Mouse (Mus musculus): ENCODE measurements around the gene Sf3b2.

DNA sequence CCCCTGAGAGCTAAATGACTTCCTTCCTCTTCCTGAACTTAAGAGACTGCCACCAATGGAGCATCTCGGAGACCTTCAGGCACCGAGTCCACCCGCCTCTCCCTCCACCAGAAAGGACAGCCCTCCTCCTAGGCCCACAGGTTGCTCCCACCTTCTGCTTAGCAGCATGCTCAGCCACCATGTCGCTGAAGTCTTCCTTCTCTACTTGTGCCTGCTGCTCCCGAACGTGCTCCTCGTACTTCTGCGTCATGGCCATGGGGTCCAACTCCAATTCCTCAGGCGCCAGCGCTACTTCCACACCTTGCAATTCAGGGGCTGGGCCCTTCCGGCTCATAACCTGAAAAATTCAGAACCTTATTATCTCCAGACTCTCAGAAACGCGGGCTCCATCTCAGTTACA lies 20.6 kb downstream of the Sf3b2 start:
- no peak for TF ChIP-seq CTCF (IDR thresholded peaks at IDR 0.05 in 2 of 3, conservative IDR thresholded peaks at IDR 0.05 in 1 of 3; ENCODE audit: control insufficient read depth in 1 of 3, insufficient read depth in 1 of 3, low read depth in 2 of 3, low read length in 3 of 3, poor library complexity in 1 of 3, severe bottlenecking in 1 of 3)
- TF ChIP-seq EP300 (IDR thresholded peaks at IDR 0.05; ENCODE audit: low read depth in 1 of 2, low read length in 2 of 2), result no peak
- no peak for TF ChIP-seq USF1 (IDR thresholded peaks at IDR 0.05; ENCODE audit: low read depth, low read length)
